30 mouse cellular contexts compared by ENCODE assay signal in the genomic region with DNA sequence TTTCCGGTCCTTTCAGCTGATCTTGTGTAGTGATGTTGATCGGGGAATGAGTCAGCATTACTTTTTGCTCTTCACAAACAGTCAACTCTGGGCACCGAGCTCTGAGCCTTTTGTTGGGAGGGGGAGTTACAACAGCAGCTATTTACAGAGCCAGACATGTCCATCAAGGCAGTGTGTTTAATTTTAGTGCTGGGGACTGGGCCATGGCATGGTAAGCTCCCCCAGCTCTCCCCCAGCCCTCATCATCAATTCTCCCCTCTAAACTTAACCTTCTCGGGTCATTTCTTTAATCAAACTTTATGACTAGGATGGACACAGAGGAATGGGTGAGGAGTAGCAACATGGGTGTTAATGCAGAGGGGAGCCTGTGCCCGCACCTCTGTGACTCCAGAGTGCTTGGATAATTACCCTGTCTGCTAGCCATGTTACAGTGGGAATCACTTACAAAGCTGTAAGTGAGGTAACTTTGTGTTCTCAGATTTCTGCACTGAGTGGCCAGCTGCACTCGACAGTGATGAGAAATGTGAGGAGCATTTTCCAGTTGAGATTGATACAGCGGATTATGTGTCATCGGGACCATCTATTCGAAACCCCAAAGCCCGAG. TPM values are rescaled to one million over a fixed set of nuclear protein-coding genes. Genes with fewer than 3 reads are reported as not detected.
A peak's percentile ranks its signal among the peaks of the same experiment; 100 is the strongest.
DNase-seq lines count a peak whose midpoint lies in the region; ATAC-seq and TF ChIP-seq lines count a peak whose summit lies in the region.
"Had no signal": no experiment of that assay in that cellular context is flagged by ENCODE, and none has a peak within 500 bp of the region (broad histone marks: within the 10 kb centered on the region; RNA-seq: fewer than 3 reads in every experiment).

No protein-coding gene starts in this region.

- H3K4me1 ChIP-seq in forebrain, embryonic 11.5 days (replicated peaks; ENCODE audit: control insufficient read depth, insufficient read depth, low read length) = no peaks in the 10 kb centered on the region
- peaks cover 8% of the 10 kb centered on the region; the same call in 1 of the 2 replicates for H3K4me1 ChIP-seq in forebrain, embryonic 13.5 days
- no peaks in the 10 kb centered on the region for H3K4me1 ChIP-seq in kidney, embryonic 14.5 days (ENCODE audit: control insufficient read depth, insufficient read depth, low read length)
- H3K4me1 ChIP-seq in liver, postnatal 0 days (ENCODE audit: insufficient read depth) = no peaks in the 10 kb centered on the region
- 0 out of 2 replicates have a peak, but pooled peaks cover 4% of the 10 kb centered on the region for H3K4me1 ChIP-seq in liver, embryonic 12.5 days
- H3K4me1 ChIP-seq: forebrain, embryonic 12.5 days; liver, embryonic 15.5 days; lung, embryonic 15.5 days; midbrain, embryonic 12.5 days; neural tube, embryonic 12.5 days had no signal

- DNase-seq in forebrain, embryonic 11.5 days (ENCODE audit: low spot score) = peak; percentile 35
- no peak for DNase-seq in kidney, adult 9 months
- DNase-seq in liver, postnatal 0 days = peak; percentile 9
- DNase-seq in lung, postnatal 4 days = no peak
- no peak for DNase-seq in frontal cortex, adult 2 months (ENCODE audit: extremely low spot score in 1 of 2, low spot score in 1 of 2)
- DNase-seq: adrenal gland, postnatal 10 days; cerebellum, adult 11-12 months; cerebellum, adult 9-11 months; embryo, embryonic 11 days; gastrocnemius, postnatal 25 days; heart, postnatal 4 days; kidney, adult 11 months; kidney, postnatal 4 days; right cerebral cortex, postnatal 4 days; thymus, adult 18-20 months; thymus, postnatal 36 days had no signal

- no peaks in the 10 kb centered on the region for H3K9me3 ChIP-seq in forebrain, embryonic 11.5 days (ENCODE audit: control insufficient read depth, low read length)
- H3K9me3 ChIP-seq in forebrain, embryonic 13.5 days (replicated peaks) = no peaks in the 10 kb centered on the region
- H3K9me3 ChIP-seq in kidney, embryonic 14.5 days (ENCODE audit: control insufficient read depth, low read length) = no peaks in the 10 kb centered on the region
- H3K9me3 ChIP-seq in liver, postnatal 0 days (ENCODE audit: low read length) = no peaks in the 10 kb centered on the region
- no peaks in the 10 kb centered on the region for H3K9me3 ChIP-seq in liver, embryonic 12.5 days (replicated peaks)
- H3K9me3 ChIP-seq: embryonic facial prominence, embryonic 13.5 days; forebrain, embryonic 12.5 days; liver, embryonic 15.5 days; lung, embryonic 15.5 days; midbrain, embryonic 12.5 days; neural tube, embryonic 12.5 days had no signal

- WGBS in forebrain, embryonic 11.5 days = 92% methylated on average over 10 of the region's 10 CpGs
- 87% methylated on average over 10 of the region's 10 CpGs for WGBS in forebrain, embryonic 13.5 days
- 56% methylated on average over 10 of the region's 10 CpGs for WGBS in kidney, embryonic 14.5 days
- WGBS in liver, postnatal 0 days (ENCODE audit: insufficient replicate concordance) = 78% methylated on average over 10 of the region's 10 CpGs
- WGBS in liver, embryonic 12.5 days (ENCODE audit: insufficient replicate concordance) = 73% methylated on average over 10 of the region's 10 CpGs

- no peak overlapping the region for H3K4me2 ChIP-seq in forebrain, embryonic 11.5 days (ENCODE audit: low read depth, low read length, severe bottlenecking)
- H3K4me2 ChIP-seq in forebrain, embryonic 13.5 days = no peak overlapping the region
- H3K4me2 ChIP-seq in kidney, embryonic 14.5 days (replicated peaks; ENCODE audit: low read depth, low read length) = no peak overlapping the region
- no peak overlapping the region for H3K4me2 ChIP-seq in liver, postnatal 0 days (ENCODE audit: low read depth, low read length)
- H3K4me2 ChIP-seq in liver, embryonic 12.5 days = no peak overlapping the region
- H3K4me2 ChIP-seq: embryonic facial prominence, embryonic 13.5 days; forebrain, embryonic 12.5 days; hindbrain, embryonic 14.5 days; liver, embryonic 15.5 days; lung, embryonic 15.5 days; midbrain, embryonic 12.5 days; neural tube, embryonic 12.5 days had no signal

- no peak overlapping the region for H3K4me3 ChIP-seq in forebrain, embryonic 11.5 days (ENCODE audit: low read depth, low read length)
- no peak overlapping the region for H3K4me3 ChIP-seq in forebrain, embryonic 13.5 days
- no peak overlapping the region for H3K4me3 ChIP-seq in kidney, embryonic 14.5 days (ENCODE audit: low read length)
- H3K4me3 ChIP-seq in liver, postnatal 0 days (ENCODE audit: low read depth, low read length) = no peak overlapping the region
- H3K4me3 ChIP-seq in liver, embryonic 12.5 days = no peak overlapping the region
- H3K4me3 ChIP-seq: embryonic facial prominence, embryonic 13.5 days; erythroblast, embryonic 14.5 days; forebrain, embryonic 12.5 days; liver, embryonic 15.5 days; lung, embryonic 15.5 days; midbrain, embryonic 12.5 days; myocyte; neural tube, embryonic 12.5 days had no signal

- H3K27me3 ChIP-seq in forebrain, embryonic 11.5 days (ENCODE audit: control insufficient read depth, insufficient read depth, low read length) = no peaks in the 10 kb centered on the region
- no peaks in the 10 kb centered on the region for H3K27me3 ChIP-seq in forebrain, embryonic 13.5 days
- no peaks in the 10 kb centered on the region for H3K27me3 ChIP-seq in kidney, embryonic 14.5 days (ENCODE audit: control insufficient read depth, insufficient read depth, low read length)
- no peaks in the 10 kb centered on the region for H3K27me3 ChIP-seq in liver, postnatal 0 days (ENCODE audit: insufficient read depth, low read length)
- no peaks in the 10 kb centered on the region for H3K27me3 ChIP-seq in liver, embryonic 12.5 days (replicated peaks)
- H3K27me3 ChIP-seq: embryonic facial prominence, embryonic 13.5 days; forebrain, embryonic 12.5 days; liver, embryonic 15.5 days; lung, embryonic 15.5 days; midbrain, embryonic 12.5 days; neural tube, embryonic 12.5 days; Patski had no signal

- no peak overlapping the region for H3K27ac ChIP-seq in forebrain, embryonic 11.5 days (ENCODE audit: low read depth, low read length)
- H3K27ac ChIP-seq in forebrain, embryonic 13.5 days = no peak overlapping the region
- no peak overlapping the region for H3K27ac ChIP-seq in kidney, embryonic 14.5 days (ENCODE audit: low read depth, low read length)
- H3K27ac ChIP-seq in liver, postnatal 0 days (ENCODE audit: low read depth) = no peak overlapping the region
- no peak overlapping the region for H3K27ac ChIP-seq in liver, embryonic 12.5 days
- H3K27ac ChIP-seq: embryonic facial prominence, embryonic 13.5 days; hindbrain, embryonic 14.5 days; liver, embryonic 15.5 days; lung, embryonic 15.5 days; midbrain, embryonic 12.5 days; neural tube, embryonic 12.5 days; stomach, postnatal 0 days had no signal

- H3K9ac ChIP-seq in forebrain, embryonic 11.5 days (ENCODE audit: low read length) = no peak overlapping the region
- H3K9ac ChIP-seq in forebrain, embryonic 13.5 days = no peak overlapping the region
- H3K9ac ChIP-seq in kidney, embryonic 14.5 days (ENCODE audit: low read depth, low read length) = no peak overlapping the region
- H3K9ac ChIP-seq in liver, postnatal 0 days (replicated peaks) = no peak overlapping the region
- no peak overlapping the region for H3K9ac ChIP-seq in liver, embryonic 12.5 days
- H3K9ac ChIP-seq: embryonic facial prominence, embryonic 13.5 days; forebrain, embryonic 12.5 days; hindbrain, embryonic 14.5 days; liver, embryonic 15.5 days; lung, embryonic 15.5 days; midbrain, embryonic 12.5 days; neural tube, embryonic 12.5 days had no signal

- ATAC-seq in forebrain, embryonic 11.5 days (replicated peaks; ENCODE audit: low FRiP score) = no peak
- no peak for ATAC-seq in forebrain, embryonic 13.5 days
- ATAC-seq in kidney, embryonic 14.5 days (ENCODE audit: low FRiP score, low TSS enrichment) = peak; percentile 86
- no peak for ATAC-seq in liver, postnatal 0 days
- ATAC-seq in liver, embryonic 12.5 days = no peak
- ATAC-seq: Patski had no signal

- H3K36me3 ChIP-seq in forebrain, embryonic 11.5 days (ENCODE audit: control insufficient read depth, insufficient read depth, low read length) = no peaks in the 10 kb centered on the region; the same call in 1 of the 2 replicates
- H3K36me3 ChIP-seq in forebrain, embryonic 13.5 days (ENCODE audit: poor library complexity, severe bottlenecking) = peaks cover 80% of the 10 kb centered on the region
- H3K36me3 ChIP-seq in kidney, embryonic 14.5 days (ENCODE audit: control insufficient read depth, insufficient read depth, low read length) = peaks cover 57% of the 10 kb centered on the region
- peaks cover 42% of the 10 kb centered on the region for H3K36me3 ChIP-seq in liver, postnatal 0 days (replicated peaks; ENCODE audit: insufficient read depth, low read length)
- peaks cover 90% of the 10 kb centered on the region for H3K36me3 ChIP-seq in liver, embryonic 12.5 days

- TF ChIP-seq CTCF in liver, postnatal 0 days (IDR thresholded peaks at IDR 0.05; ENCODE audit: low read depth) = no peak

- TF ChIP-seq EP300 in liver, postnatal 0 days (IDR thresholded peaks at IDR 0.05; ENCODE audit: low read depth) = no peak

RNA-seq across cellular contexts. Expression of a gene that starts 12.9 kb away (rescaled TPM):
- polyA plus RNA-seq in forebrain, embryonic 11.5 days (2014; fragmentation: Nextera tagmentation; extraction: Ambion mirVana) = 104 and 108 TPM in 2 replicates
- polyA plus RNA-seq in forebrain, embryonic 13.5 days (2015; fragmentation: Nextera tagmentation; extraction: Ambion mirVana) = 99.0 and 112 TPM in 2 replicates
- polyA plus RNA-seq in kidney, embryonic 14.5 days (2014; fragmentation: Nextera tagmentation; extraction: Ambion mirVana) = 135 and 153 TPM in 2 replicates
- 59.3 and 62.5 TPM in 2 replicates for polyA plus RNA-seq in liver, postnatal 0 days (2015; fragmentation: Nextera tagmentation; extraction: Ambion mirVana)
- 72.2 and 77.2 TPM in 2 replicates for polyA plus RNA-seq in liver, embryonic 12.5 days (2016; fragmentation: Nextera tagmentation; extraction: Ambion mirVana)
- 32.6 and 35.4 TPM in 2 replicates for polyA plus RNA-seq in frontal cortex, adult 2 months (2012; rRNA removed)

RNA-seq across cellular contexts. Expression of a gene that starts 23.1 kb away (rescaled TPM):
- 1.3 and 1.5 TPM in 2 replicates for polyA plus RNA-seq in forebrain, embryonic 11.5 days (2014; fragmentation: Nextera tagmentation; extraction: Ambion mirVana)
- polyA plus RNA-seq in forebrain, embryonic 13.5 days (2015; fragmentation: Nextera tagmentation; extraction: Ambion mirVana) = 0.62 and 0.97 TPM in 2 replicates
- polyA plus RNA-seq in kidney, embryonic 14.5 days (2014; fragmentation: Nextera tagmentation; extraction: Ambion mirVana) = 1.6 and 1.7 TPM in 2 replicates
- 0.14 and 0.19 TPM in 2 replicates for polyA plus RNA-seq in liver, postnatal 0 days (2015; fragmentation: Nextera tagmentation; extraction: Ambion mirVana)
- 0.87 and 0.91 TPM in 2 replicates for polyA plus RNA-seq in liver, embryonic 12.5 days (2016; fragmentation: Nextera tagmentation; extraction: Ambion mirVana)
- 3.4 and 3.8 TPM in 2 replicates for polyA plus RNA-seq in frontal cortex, adult 2 months (2012; rRNA removed)
- polyA plus RNA-seq: erythroblast, embryonic 14.5 days had no signal

RNA-seq across cellular contexts. Expression of a gene that starts 31.4 kb away (rescaled TPM):
- polyA plus RNA-seq in forebrain, embryonic 11.5 days (2014; fragmentation: Nextera tagmentation; extraction: Ambion mirVana) = 0.72 and 1.1 TPM in 2 replicates
- polyA plus RNA-seq in forebrain, embryonic 13.5 days (2015; fragmentation: Nextera tagmentation; extraction: Ambion mirVana) = 0.49 and 0.58 TPM in 2 replicates
- polyA plus RNA-seq in kidney, embryonic 14.5 days (2014; fragmentation: Nextera tagmentation; extraction: Ambion mirVana) = 4.7 and 6.1 TPM in 2 replicates
- polyA plus RNA-seq in liver, postnatal 0 days (2015; fragmentation: Nextera tagmentation; extraction: Ambion mirVana) = 0.15 TPM in 1 of 2 replicates, not detected in the other
- 0.11 and 0.16 TPM in 2 replicates for polyA plus RNA-seq in liver, embryonic 12.5 days (2016; fragmentation: Nextera tagmentation; extraction: Ambion mirVana)
- polyA plus RNA-seq in frontal cortex, adult 2 months (2012; rRNA removed) = 0.21 and 0.54 TPM in 2 replicates
- polyA plus RNA-seq: erythroblast, embryonic 14.5 days had no signal

RNA-seq across cellular contexts. Expression of a gene that starts 35.7 kb away (rescaled TPM):
- polyA plus RNA-seq in forebrain, embryonic 11.5 days (2014; fragmentation: Nextera tagmentation; extraction: Ambion mirVana) = 8.4 and 9.0 TPM in 2 replicates
- 3.9 and 4.0 TPM in 2 replicates for polyA plus RNA-seq in forebrain, embryonic 13.5 days (2015; fragmentation: Nextera tagmentation; extraction: Ambion mirVana)
- polyA plus RNA-seq in kidney, embryonic 14.5 days (2014; fragmentation: Nextera tagmentation; extraction: Ambion mirVana) = 3.4 and 7.2 TPM in 2 replicates
- 1.4 and 1.6 TPM in 2 replicates for polyA plus RNA-seq in liver, postnatal 0 days (2015; fragmentation: Nextera tagmentation; extraction: Ambion mirVana)
- 3.6 and 4.1 TPM in 2 replicates for polyA plus RNA-seq in liver, embryonic 12.5 days (2016; fragmentation: Nextera tagmentation; extraction: Ambion mirVana)
- 13.0 and 14.4 TPM in 2 replicates for polyA plus RNA-seq in frontal cortex, adult 2 months (2012; rRNA removed)

Comparison
In these comparisons a context has a peak if more than half of its experiments do, and no peak if none do; other contexts are left out.
1. DNase-seq: peak in forebrain, embryonic 11.5 days (single experiment) and liver, postnatal 0 days (single experiment); none in kidney, adult 9 months (single experiment), lung, postnatal 4 days (0 of 2) and frontal cortex, adult 2 months (0 of 2).